Mouse (Mus musculus) left cerebral cortex, postnatal 36 days (tissue): ENCODE results near the gene Nxnl2. TPM values are rescaled to one million over a fixed set of nuclear protein-coding genes. Genes with fewer than 3 reads are reported as not detected.
"Not testable (repeated sequence)": the region's sequence is repeated elsewhere in the genome, so short reads cannot be mapped to it uniquely, and the experiment has no call there.

Source experiments
- DNase-seq, 2 experiments: peaks; one replicate each; pipeline ENCODE4 v3.0.0; 2021 to 2022; ENCODE audit warnings: low spot score in 2 of 2, mixed read lengths in 1 of 2
- intact Hi-C: fragments of 180-260 bp; cut with DNase I; formaldehyde crosslinking; loops from one replicate; pipeline ENCODE4 v1.15.1; 2025
- total RNA-seq, 2 experiments: library from RNA; stranded (reverse); gene quantifications; 2 replicates each; pipeline ENCODE4 v1.2.3; 2021

Nxnl2 gene
- total RNA-seq, 2 experiments from 2014 or later = 0.37 to 0.93 TPM

GRCm38 (mm10) chr13:51170215-51170614, 607 bp upstream of the Nxnl2 start:
- intact Hi-C loops = no loop called here
- no peak for DNase-seq

- intact Hi-C loops = no loop called here
Observed at GRCm38 (mm10) chr13:51172601-51173000, 1.8 kb downstream of the Nxnl2 start.

GRCm38 (mm10) chr13:51178932-51179331, 8.1 kb downstream of the Nxnl2 start:
- no peak for DNase-seq
- intact Hi-C loops = no loop called here

More at GRCm38 (mm10) chr13:51172601-51173000, 1.8 kb downstream of the Nxnl2 start:
- DNase-seq = no peak

GRCm38 (mm10) chr13:51179362-51179761, 8.5 kb downstream of the Nxnl2 start:
- intact Hi-C loops = no loop called here
- no peak for DNase-seq

- DNase-seq = no peak
- intact Hi-C loops = no loop called here
Observed at GRCm38 (mm10) chr13:51182236-51182635, 11.4 kb downstream of the Nxnl2 start.

GRCm38 (mm10) chr13:51184896-51185295, 14.1 kb downstream of the Nxnl2 start:
- no peak for DNase-seq
- intact Hi-C loops = no loop called here

- no peak for DNase-seq
- intact Hi-C loops = loop anchor here (5.0 to 10.0 kb wide), 3 partner anchors 227 to 414 kb away; no protein-coding TSS in a partner anchor
Observed at GRCm38 (mm10) chr13:51190336-51190735, 19.5 kb downstream of the Nxnl2 start.

GRCm38 (mm10) chr13:51191416-51192140, 20.8 kb downstream of the Nxnl2 start:
- DNase-seq = no peak
- intact Hi-C loops = loop anchor here (5.0 to 10.0 kb wide), 3 partner anchors 226 to 413 kb away; no protein-coding TSS in a partner anchor

GRCm38 (mm10) chr13:51193893-51194292, 23.1 kb downstream of the Nxnl2 start:
- DNase-seq = no peak
- intact Hi-C loops = loop anchor here (5.0 to 10.0 kb wide), 3 partner anchors 223 to 411 kb away; no protein-coding TSS in a partner anchor

- DNase-seq = no peak
- intact Hi-C loops = loop anchor here (10.0 kb wide), 2 partner anchors 253 to 407 kb away; no protein-coding TSS in a partner anchor
Observed at GRCm38 (mm10) chr13:51197699-51198098, 26.9 kb downstream of the Nxnl2 start.

GRCm38 (mm10) chr13:51198186-51198585, 27.4 kb downstream of the Nxnl2 start:
- intact Hi-C loops = loop anchor here (10.0 kb wide), 2 partner anchors 253 to 407 kb away; no protein-coding TSS in a partner anchor
- peak; percentile 38 to 50 for DNase-seq

- DNase-seq, intact Hi-C loops: not testable (repeated sequence)
Observed at GRCm38 (mm10) chr13:51201985-51202843, 31.4 kb downstream of the Nxnl2 start.

GRCm38 (mm10) chr13:51202844-51203173, 32.0 kb downstream of the Nxnl2 start:
- intact Hi-C loops = not testable (repeated sequence)

GRCm38 (mm10) chr13:51203467-51203866, 32.6 kb downstream of the Nxnl2 start:
- intact Hi-C loops = no loop called here
- DNase-seq = no peak

More at GRCm38 (mm10) chr13:51202844-51203173, 32.0 kb downstream of the Nxnl2 start:
- DNase-seq = peak; percentile 65

GRCm38 (mm10) chr13:51204081-51204480, 33.3 kb downstream of the Nxnl2 start:
- intact Hi-C loops, DNase-seq: not testable (repeated sequence)

GRCm38 (mm10) chr13:51207965-51208364, 37.1 kb downstream of the Nxnl2 start:
- intact Hi-C loops = loop anchor here (2.0 kb wide), 1 partner anchor 211 kb away; no protein-coding TSS in a partner anchor
- peak in 1 of 2 experiments; percentile 15 for DNase-seq

- intact Hi-C loops = loop anchor here (2.0 kb wide), 1 partner anchor 210 kb away; no protein-coding TSS in a partner anchor
Observed at GRCm38 (mm10) chr13:51208378-51209100, 37.7 kb downstream of the Nxnl2 start.

GRCm38 (mm10) chr13:51210639-51211038, 39.8 kb downstream of the Nxnl2 start:
- intact Hi-C loops = no loop called here
- DNase-seq = no peak

More at GRCm38 (mm10) chr13:51208378-51209100, 37.7 kb downstream of the Nxnl2 start:
- peak; percentile 31 for DNase-seq

GRCm38 (mm10) chr13:51214746-51215145, 43.9 kb downstream of the Nxnl2 start:
- intact Hi-C loops = no loop called here
- no peak for DNase-seq
